Mouse (Mus musculus) left cerebral cortex, postnatal 36 days (tissue): ENCODE data around the gene Kcnj16. TPM values are rescaled to one million over a fixed set of nuclear protein-coding genes. Genes with fewer than 3 reads are reported as not detected.

Source experiments
- DNase-seq, 2 experiments: peaks; one replicate each; pipeline ENCODE4 v3.0.0; 2021 to 2022; ENCODE audit warnings: low spot score in 2 of 2, mixed read lengths in 1 of 2
- intact Hi-C: fragments of 180-260 bp; cut with DNase I; formaldehyde crosslinking; loops from one replicate; pipeline ENCODE4 v1.15.1; 2025
- total RNA-seq, 2 experiments: library from RNA; stranded (reverse); gene quantifications; 2 replicates each; pipeline ENCODE4 v1.2.3; 2021

Kcnj16 gene
- total RNA-seq, 2 experiments from 2014 or later: 23.0 to 25.8 TPM

- DNase-seq: no peak
Measured at GRCm38 (mm10) chr11:111054854-111055822, 87.3 kb downstream of the Kcnj16 start.

GRCm38 (mm10) chr11:111056030-111056429 lies 88.2 kb downstream of the Kcnj16 start:
- intact Hi-C loops: no loop called here
- peak; percentile 39 to 43 for DNase-seq

More at GRCm38 (mm10) chr11:111054854-111055822, 87.3 kb downstream of the Kcnj16 start:
- intact Hi-C loops: no loop called here

- intact Hi-C loops: no loop called here
- no peak for DNase-seq
Measured at GRCm38 (mm10) chr11:111057435-111057834, 89.6 kb downstream of the Kcnj16 start.

DNA sequence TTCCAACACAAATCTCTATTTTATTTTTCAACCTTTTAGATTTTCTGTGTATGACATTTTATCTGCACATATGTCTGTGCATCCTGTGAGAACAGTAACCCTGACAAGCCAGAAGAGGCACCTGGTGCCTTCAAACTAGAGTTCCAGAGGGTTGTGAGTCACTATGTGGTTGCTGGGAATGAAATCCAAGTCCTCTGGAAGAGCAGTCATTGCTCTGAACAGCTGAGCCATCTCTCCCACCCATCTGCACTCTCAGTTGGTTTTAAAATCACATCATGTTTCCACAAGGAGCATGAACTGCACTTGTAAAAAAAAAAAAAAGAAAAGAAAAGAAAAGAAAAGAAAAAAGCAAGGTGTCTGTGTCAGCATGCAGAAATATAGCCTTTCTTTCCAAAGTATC lies 91.6 kb downstream of the Kcnj16 start:
- intact Hi-C loops: no loop called here

DNA sequence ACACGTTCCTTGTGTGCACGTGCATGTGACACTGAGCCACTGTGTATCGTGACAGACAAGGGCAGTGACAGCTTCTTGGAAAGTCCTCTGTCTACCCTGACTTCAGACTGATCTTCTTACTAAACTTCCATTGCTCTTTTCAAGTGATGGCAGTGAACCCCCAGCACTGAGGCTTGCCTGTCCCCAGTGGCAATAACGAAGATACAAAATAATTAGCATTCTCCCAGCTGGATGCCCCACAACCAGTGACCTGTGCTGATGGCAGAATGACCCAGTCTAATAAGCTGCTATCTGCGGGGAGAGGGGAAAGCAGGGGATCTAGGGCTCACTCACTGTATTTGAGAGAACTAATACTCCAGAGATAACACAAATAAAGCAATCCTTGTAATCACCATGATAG lies 92.4 kb downstream of the Kcnj16 start:
- intact Hi-C loops: loop anchor here (10.0 kb wide), 1 partner anchor 525 kb away; no protein-coding TSS in a partner anchor
- DNase-seq: no peak

More for the DNA sequence above, 91.6 kb downstream of the Kcnj16 start:
- DNase-seq: no peak

- intact Hi-C loops: loop anchor here (2.0 to 10.0 kb wide), 3 partner anchors 382 to 530 kb away; no protein-coding TSS in a partner anchor
Measured at GRCm38 (mm10) chr11:111064751-111065527, 97.1 kb downstream of the Kcnj16 start.

GRCm38 (mm10) chr11:111065635-111066298 lies 97.9 kb downstream of the Kcnj16 start, which contains the start of gene Kcnj2:
TSS of gene Kcnj2 (plus strand) at chr11:111066164.
- intact Hi-C loops: loop anchor here (2.0 to 10.0 kb wide), 4 partner anchors 382 to 531 kb away; no protein-coding TSS in a partner anchor

More at GRCm38 (mm10) chr11:111064751-111065527, 97.1 kb downstream of the Kcnj16 start:
- peak; percentile 60 to 65 for DNase-seq

GRCm38 (mm10) chr11:111066299-111066691 lies 98.5 kb downstream of the Kcnj16 start:
- no peak for DNase-seq
- intact Hi-C loops: loop anchor here (2.0 to 10.0 kb wide), 3 partner anchors 381 to 531 kb away; no protein-coding TSS in a partner anchor

More at GRCm38 (mm10) chr11:111065635-111066298, 97.9 kb downstream of the Kcnj16 start, which contains the start of gene Kcnj2:
- DNase-seq: peak; percentile 92 to 93

DNA sequence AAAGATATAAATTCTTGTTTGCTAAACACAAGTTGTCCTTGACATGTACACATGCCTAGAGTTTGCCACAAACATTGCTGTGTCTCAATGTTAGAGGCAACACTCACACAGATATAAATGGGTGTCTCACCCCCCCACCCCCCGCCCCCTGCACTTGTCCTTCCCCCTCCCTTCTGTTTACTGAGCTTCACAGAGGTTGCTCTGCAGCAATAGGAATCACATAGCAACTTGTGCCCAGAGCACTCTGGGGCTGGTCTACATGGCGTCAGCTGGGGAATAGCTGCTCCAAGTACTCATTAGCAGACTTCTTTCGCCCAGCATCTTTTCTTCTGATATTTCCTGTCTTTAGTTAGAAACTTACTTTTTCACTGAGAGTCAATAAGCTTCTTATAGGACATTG lies 100.0 kb downstream of the Kcnj16 start:
- intact Hi-C loops: loop anchor here (2.0 to 10.0 kb wide), 3 partner anchors 380 to 533 kb away; no protein-coding TSS in a partner anchor
- no peak for DNase-seq

DNA sequence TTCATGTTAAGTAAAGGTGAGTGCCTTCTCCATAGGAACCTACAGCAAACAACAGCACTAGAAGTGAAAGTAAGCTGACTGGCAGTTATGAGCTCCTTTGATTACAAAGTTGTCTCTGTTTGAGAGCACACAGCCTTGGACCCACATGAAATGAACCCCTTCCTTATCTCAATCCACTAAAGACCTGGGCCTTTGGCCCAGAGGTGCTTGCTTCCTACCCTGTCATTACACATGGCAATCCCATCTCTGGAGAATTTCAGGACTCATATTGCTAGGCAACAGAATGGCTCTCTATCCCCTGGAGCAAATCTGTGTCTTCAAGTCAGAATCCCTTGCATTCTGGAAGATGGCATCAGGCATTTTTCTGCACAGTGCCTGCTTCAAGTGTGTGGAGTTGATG lies 102.6 kb downstream of the Kcnj16 start:
- intact Hi-C loops: no loop called here

GRCm38 (mm10) chr11:111074131-111074530 lies 106.3 kb downstream of the Kcnj16 start:
- no peak for DNase-seq
- intact Hi-C loops: no loop called here

More for the DNA sequence above, 102.6 kb downstream of the Kcnj16 start:
- no peak for DNase-seq

Other genes starting within 250 kb of the Kcnj16 start
- gene Kcnj2, start 98.1 kb downstream of the Kcnj16 start, total RNA-seq: 10 to 100 TPM; 21.1 to 22.0 TPM